Mouse (Mus musculus): Measurements from ENCODE around the gene Edn1. TPM values are rescaled to one million over a fixed set of nuclear protein-coding genes. Genes with fewer than 3 reads are reported as not detected.

Gene Edn1
- polyA plus RNA-seq, 2 experiments = 2.4 to 4.0 TPM

DNA sequence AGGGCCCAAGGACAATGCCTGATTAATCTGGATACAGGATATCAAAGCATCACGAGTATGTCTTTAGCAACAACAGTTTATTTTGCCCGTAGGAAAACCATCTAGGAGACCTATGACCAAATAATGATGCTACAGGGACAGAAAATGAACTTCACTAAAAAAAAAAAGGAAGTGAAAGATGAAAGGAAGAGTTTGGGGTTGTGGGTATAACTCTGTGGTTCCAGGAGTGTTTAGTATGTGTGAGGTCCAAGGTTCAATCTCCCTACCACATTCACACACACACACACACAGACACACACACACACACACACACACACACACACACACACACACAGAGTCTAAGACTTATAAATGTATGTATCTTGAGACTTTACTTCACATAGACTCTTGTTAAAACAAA, 35.8 kb downstream of the Edn1 start:
- no peak for TF ChIP-seq POLR2A (IDR thresholded peaks at IDR 0.05; ENCODE audit: borderline replicate concordance, extremely low read depth, insufficient read depth, insufficient read length)
- Histone ChIP-seq H3K4me1 (ENCODE audit: control insufficient read depth, insufficient read depth, low read length) (no peaks in the 10 kb centered on the region), H3K9me3 (ENCODE audit: control insufficient read depth, low read length) (no peaks in the 10 kb centered on the region), H3K36me3 (ENCODE audit: control insufficient read depth, insufficient read depth, low read length) (no peaks in the 10 kb centered on the region), H3K4me3 (replicated peaks; ENCODE audit: low read length) (no peak overlapping the region), H3K4me2 (replicated peaks; ENCODE audit: low read depth, low read length, severe bottlenecking) (no peak overlapping the region), H3K9ac (ENCODE audit: low read depth, low read length, severe bottlenecking) (no peak overlapping the region), H3K27me3 (ENCODE audit: control insufficient read depth, insufficient read depth, low read length) (no peaks in the 10 kb centered on the region), H3K27ac (replicated peaks; ENCODE audit: low read depth, low read length) (no peak overlapping the region)
- ATAC-seq (ENCODE audit: low FRiP score, low read depth) (no peak), DNase-seq (ENCODE audit: low spot score) (no peak)
- 81% methylated on average over 2 of the region's 2 CpGs for WGBS

- TF ChIP-seq POLR2A (IDR thresholded peaks at IDR 0.05; ENCODE audit: borderline replicate concordance, extremely low read depth, insufficient read depth, insufficient read length) = no peak
- 67% methylated on average over 2 of the region's 2 CpGs for WGBS
- H3K4me2 ChIP-seq (replicated peaks; ENCODE audit: low read depth, low read length, severe bottlenecking) = no peak overlapping the region
- H3K4me3 ChIP-seq (replicated peaks; ENCODE audit: low read length) = no peak overlapping the region
- H3K9ac ChIP-seq (ENCODE audit: low read depth, low read length, severe bottlenecking) = no peak overlapping the region
- H3K27ac ChIP-seq (replicated peaks; ENCODE audit: low read depth, low read length) = no peak overlapping the region
- H3K36me3 ChIP-seq (ENCODE audit: control insufficient read depth, insufficient read depth, low read length) = no peaks in the 10 kb centered on the region
- no peaks in the 10 kb centered on the region for H3K27me3 ChIP-seq (ENCODE audit: control insufficient read depth, insufficient read depth, low read length)
- H3K9me3 ChIP-seq (ENCODE audit: control insufficient read depth, low read length) = no peaks in the 10 kb centered on the region
- DNase-seq (ENCODE audit: low spot score) = no peak
- ATAC-seq (ENCODE audit: low FRiP score, low read depth) = no peak
- no peaks in the 10 kb centered on the region for H3K4me1 ChIP-seq (ENCODE audit: control insufficient read depth, insufficient read depth, low read length)
Observed at GRCm38 (mm10) chr13:42339466-42339865, 38.2 kb downstream of the Edn1 start.

- Histone ChIP-seq H3K4me3 (replicated peaks; ENCODE audit: low read length) (no peak overlapping the region), H3K27me3 (ENCODE audit: control insufficient read depth, insufficient read depth, low read length) (no peaks in the 10 kb centered on the region), H3K9ac (ENCODE audit: low read depth, low read length, severe bottlenecking) (no peak overlapping the region), H3K36me3 (ENCODE audit: control insufficient read depth, insufficient read depth, low read length) (no peaks in the 10 kb centered on the region), H3K27ac (replicated peaks; ENCODE audit: low read depth, low read length) (no peak overlapping the region), H3K4me2 (replicated peaks; ENCODE audit: low read depth, low read length, severe bottlenecking) (no peak overlapping the region), H3K4me1 (ENCODE audit: control insufficient read depth, insufficient read depth, low read length) (no peaks in the 10 kb centered on the region), H3K9me3 (ENCODE audit: control insufficient read depth, low read length) (no peaks in the 10 kb centered on the region)
- WGBS = 73% methylated on average over 2 of the region's 2 CpGs
- ATAC-seq (ENCODE audit: low FRiP score, low read depth) (no peak), DNase-seq (ENCODE audit: low spot score) (no peak)
- TF ChIP-seq POLR2A (IDR thresholded peaks at IDR 0.05; ENCODE audit: borderline replicate concordance, extremely low read depth, insufficient read depth, insufficient read length) = no peak
Observed at GRCm38 (mm10) chr13:42341871-42342532, 40.7 kb downstream of the Edn1 start.

DNA sequence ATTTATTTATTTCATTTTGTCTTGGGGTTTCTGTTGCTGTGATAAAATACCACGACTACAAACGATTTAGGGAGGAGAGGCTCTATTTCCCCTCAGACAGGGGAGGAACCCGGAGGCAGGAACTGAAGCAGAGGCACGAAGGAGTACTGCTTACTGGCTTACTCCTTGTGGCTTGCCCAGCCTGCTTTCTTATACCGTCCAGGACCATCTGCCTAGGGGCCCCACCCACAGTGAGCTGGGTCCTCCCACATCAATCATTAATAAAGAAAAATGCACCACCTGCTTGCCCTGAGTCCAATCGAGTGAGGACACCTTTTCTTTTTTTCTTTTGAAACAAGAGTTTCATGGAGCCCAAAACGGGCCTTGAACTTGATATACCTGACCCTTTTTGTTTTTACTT, 44.2 kb downstream of the Edn1 start:
- no peaks in the 10 kb centered on the region for H3K36me3 ChIP-seq (ENCODE audit: control insufficient read depth, insufficient read depth, low read length)
- H3K27me3 ChIP-seq (ENCODE audit: control insufficient read depth, insufficient read depth, low read length) = no peaks in the 10 kb centered on the region
- no peak for ATAC-seq (ENCODE audit: low FRiP score, low read depth)
- 85% methylated on average over 7 of the region's 7 CpGs for WGBS
- no peaks in the 10 kb centered on the region for H3K9me3 ChIP-seq (ENCODE audit: control insufficient read depth, low read length)
- H3K27ac ChIP-seq (replicated peaks; ENCODE audit: low read depth, low read length) = no peak overlapping the region
- no peak for DNase-seq (ENCODE audit: low spot score)
- no peak overlapping the region for H3K4me2 ChIP-seq (replicated peaks; ENCODE audit: low read depth, low read length, severe bottlenecking)
- no peaks in the 10 kb centered on the region for H3K4me1 ChIP-seq (ENCODE audit: control insufficient read depth, insufficient read depth, low read length)
- no peak overlapping the region for H3K4me3 ChIP-seq (replicated peaks; ENCODE audit: low read length)
- no peak for TF ChIP-seq POLR2A (IDR thresholded peaks at IDR 0.05; ENCODE audit: borderline replicate concordance, extremely low read depth, insufficient read depth, insufficient read length)
- H3K9ac ChIP-seq (ENCODE audit: low read depth, low read length, severe bottlenecking) = no peak overlapping the region

- H3K4me3 ChIP-seq (replicated peaks; ENCODE audit: low read length) = no peak overlapping the region
- DNase-seq (ENCODE audit: low spot score) = no peak
- no peak overlapping the region for H3K4me2 ChIP-seq (replicated peaks; ENCODE audit: low read depth, low read length, severe bottlenecking)
- no peaks in the 10 kb centered on the region for H3K36me3 ChIP-seq (ENCODE audit: control insufficient read depth, insufficient read depth, low read length)
- H3K4me1 ChIP-seq (ENCODE audit: control insufficient read depth, insufficient read depth, low read length) = no peaks in the 10 kb centered on the region
- no peak for TF ChIP-seq POLR2A (IDR thresholded peaks at IDR 0.05; ENCODE audit: borderline replicate concordance, extremely low read depth, insufficient read depth, insufficient read length)
- 38% methylated on average over 7 of the region's 7 CpGs for WGBS
- H3K9ac ChIP-seq (ENCODE audit: low read depth, low read length, severe bottlenecking) = no peak overlapping the region
- H3K27me3 ChIP-seq (ENCODE audit: control insufficient read depth, insufficient read depth, low read length) = no peaks in the 10 kb centered on the region
- H3K27ac ChIP-seq (replicated peaks; ENCODE audit: low read depth, low read length) = no peak overlapping the region
- H3K9me3 ChIP-seq (ENCODE audit: control insufficient read depth, low read length) = no peaks in the 10 kb centered on the region
- ATAC-seq (ENCODE audit: low FRiP score, low read depth) = no peak
Observed at GRCm38 (mm10) chr13:42346414-42346813, 45.1 kb downstream of the Edn1 start.
